Mouse (Mus musculus): ENCODE results near the gene Lce1i.

DNA sequence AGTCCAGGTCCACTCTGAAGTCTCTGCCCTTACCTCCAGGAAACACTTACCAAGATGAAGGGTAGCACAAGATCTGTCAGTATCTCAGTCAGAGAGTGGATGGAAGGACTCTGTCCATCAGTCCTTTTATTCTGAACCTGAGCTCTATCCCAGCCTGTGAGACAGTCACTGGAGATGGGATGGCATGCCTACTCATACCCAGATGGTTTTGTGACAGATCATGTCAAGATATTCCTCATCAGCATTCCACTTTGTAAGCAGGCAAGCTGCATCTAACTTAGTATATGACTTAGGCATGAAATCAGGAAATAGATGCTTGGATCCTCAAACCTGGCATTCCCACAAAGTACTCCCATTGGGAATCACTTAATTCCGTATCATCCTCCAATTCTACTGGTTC is at the start of gene Lce1i:
- TF ChIP-seq CTCF (IDR thresholded peaks at IDR 0.05; ENCODE audit: low read depth, low read length) (no peak), POLR2A (IDR thresholded peaks at IDR 0.05; ENCODE audit: insufficient read depth, low read length) (no peak)

All from ES-Bruce4 (cell line).